Comparison of ENCODE assay signal across 8 mouse cellular contexts in genomic region chr9:102714893-102715505, GRCm38 (mm10). TPM values are rescaled to one million over a fixed set of nuclear protein-coding genes. Genes with fewer than 3 reads are reported as not detected.
DNase-seq lines count a peak whose midpoint lies in the region; ATAC-seq and TF ChIP-seq lines count a peak whose summit lies in the region.

No protein-coding gene starts in this region.

- no peaks in the 10 kb centered on the region for H3K36me3 ChIP-seq in heart, adult 2 months (ENCODE audit: control insufficient read depth, insufficient read depth, low read length)
- H3K36me3 ChIP-seq in hindbrain, postnatal 0 days (ENCODE audit: insufficient read depth, low read length) = no peaks in the 10 kb centered on the region

- no peak for TF ChIP-seq POLR2A in heart, adult 2 months (IDR thresholded peaks at IDR 0.05; ENCODE audit: insufficient read depth, low read depth, low read length)

- H3K27ac ChIP-seq in heart, adult 2 months = no peak overlapping the region; the same call in 1 of the 2 replicates
- H3K27ac ChIP-seq in hindbrain, postnatal 0 days = no peak overlapping the region

- no peak overlapping the region for H3K9ac ChIP-seq in heart, adult 2 months (ENCODE audit: low read depth, low read length)
- no peak overlapping the region; the same call in 1 of the 2 replicates for H3K9ac ChIP-seq in hindbrain, postnatal 0 days (replicated peaks; ENCODE audit: low read length)

- no peak for TF ChIP-seq EP300 in heart, adult 2 months (IDR thresholded peaks at IDR 0.05; ENCODE audit: insufficient read depth, low read depth, low read length)

- intact Hi-C loops in heart, adult 2 months (cut with DNase I) = loop anchor here (2.0 to 10.0 kb wide), 2 partner anchors 152 to 490 kb away; partner anchors contain the start of gene Srprb
- intact Hi-C loops in heart, postnatal 25 days (cut with DNase I) = loop anchor here (1.0 to 5.0 kb wide), 3 partner anchors 68 to 152 kb away; no protein-coding TSS in a partner anchor

- no peak for ATAC-seq in hindbrain, postnatal 0 days

- H3K4me3 ChIP-seq in heart, adult 2 months = no peak overlapping the region
- no peak overlapping the region for H3K4me3 ChIP-seq in hindbrain, postnatal 0 days (ENCODE audit: low read length)

- H3K4me1 ChIP-seq in heart, adult 2 months (ENCODE audit: control insufficient read depth, insufficient read depth, low read length) = peaks cover 17% of the 10 kb centered on the region
- peaks cover 16% of the 10 kb centered on the region for H3K4me1 ChIP-seq in hindbrain, postnatal 0 days (ENCODE audit: insufficient read depth, low read length)

- H3K9me3 ChIP-seq in hindbrain, postnatal 0 days (ENCODE audit: low read length) = no peaks in the 10 kb centered on the region

- no peaks in the 10 kb centered on the region for H3K27me3 ChIP-seq in heart, adult 2 months (ENCODE audit: control insufficient read depth, insufficient read depth, low read length)
- no peaks in the 10 kb centered on the region for H3K27me3 ChIP-seq in hindbrain, postnatal 0 days (ENCODE audit: insufficient read depth, low read length)

- no peak overlapping the region for H3K4me2 ChIP-seq in hindbrain, postnatal 0 days (ENCODE audit: low read depth, low read length)

- H3K79me2 ChIP-seq in heart, adult 2 months (replicated peaks; ENCODE audit: control insufficient read depth, insufficient read depth, low read length) = peaks cover 5% of the 10 kb centered on the region

- 14% methylated on average over 7 of the region's 7 CpGs for WGBS in heart, adult 2 months
- 13% methylated on average over 7 of the region's 7 CpGs for WGBS in hindbrain, postnatal 0 days

- DNase-seq in heart, adult 2 months = peak in 1 of 2 experiments; percentile 44
- DNase-seq in heart, postnatal 25 days (ENCODE audit: low spot score) = no peak
- peak; percentile 54 for DNase-seq in cerebellum, adult 9-10 months
- DNase-seq in hindbrain, postnatal 0 days (ENCODE audit: low spot score) = no peak
- DNase-seq in lung, postnatal 25 days (ENCODE audit: low spot score) = peak; percentile 87
- DNase-seq in spleen, adult 18-20 months = no peak
- no peak for DNase-seq in ovary, adult 18-20 months (ENCODE audit: low spot score)
- no peak for DNase-seq in right cerebral cortex, postnatal 4 days

- TF ChIP-seq CTCF in heart, adult 2 months (IDR thresholded peaks at IDR 0.05) = peak; percentile 17; the same call in 1 of the 2 replicates
- TF ChIP-seq CTCF in hindbrain, postnatal 0 days (IDR thresholded peaks at IDR 0.05; ENCODE audit: low read depth) = 0 out of 2 replicates have a peak, but pooled peaks have one; percentile 11

RNA-seq across cellular contexts. Expression of gene Amotl2, which starts 1.5 kb away (rescaled TPM):
- total RNA-seq in heart, adult 2 months (2021) = 10 to 100 TPM; 56.5 to 66.3 TPM
- 25.9 and 28.3 TPM in 2 replicates for polyA plus RNA-seq in heart, adult 2 months (2012; rRNA removed)
- 10 to 100 TPM; 56.4 to 59.5 TPM for total RNA-seq in heart, postnatal 25 days (2021)
- total RNA-seq in hindbrain, postnatal 0 days (2014; rRNA removed) = 116 and 162 TPM in 2 replicates
- 27.3 and 31.0 TPM in 2 replicates for polyA plus RNA-seq in hindbrain, postnatal 0 days (2015; fragmentation: Nextera tagmentation; extraction: Ambion mirVana)

Comparison
In these comparisons a context has a peak if more than half of its experiments do, and no peak if none do; other contexts are left out.
1. DNase-seq: peak in cerebellum, adult 9-10 months (single experiment) and lung, postnatal 25 days (single experiment); none in heart, postnatal 25 days (single experiment), hindbrain, postnatal 0 days (single experiment), spleen, adult 18-20 months (0 of 2), ovary, adult 18-20 months (single experiment) and right cerebral cortex, postnatal 4 days (single experiment).